Mouse (Mus musculus): Measurements from ENCODE around the gene Ddx28. TPM values are rescaled to one million over a fixed set of nuclear protein-coding genes. Genes with fewer than 3 reads are reported as not detected.

The Ddx28 gene
- polyA plus RNA-seq, 1 experiment = 11.4 TPM

- no peak for DNase-seq (ENCODE audit: extremely low spot score in 1 of 2, low spot score in 1 of 2)
Observed at GRCm38 (mm10) chr8:105971019-105971720, 40.5 kb downstream of the Ddx28 start.

GRCm38 (mm10) chr8:105969367-105969766 is 42.3 kb downstream of the Ddx28 start:
- no peak for DNase-seq (ENCODE audit: extremely low spot score in 1 of 2, low spot score in 1 of 2)

- no peak for DNase-seq (ENCODE audit: extremely low spot score in 1 of 2, low spot score in 1 of 2)
Observed at GRCm38 (mm10) chr8:105966692-105967311, 44.9 kb downstream of the Ddx28 start.

GRCm38 (mm10) chr8:105965905-105966341 is 45.8 kb downstream of the Ddx28 start, which contains the start of gene Slc12a4:
Gene Slc12a4, minus strand, starts transcription at chr8:105966097.
- no peak for DNase-seq (ENCODE audit: extremely low spot score in 1 of 2, low spot score in 1 of 2)

GRCm38 (mm10) chr8:105965266-105965904 is 46.3 kb downstream of the Ddx28 start:
- DNase-seq (ENCODE audit: extremely low spot score in 1 of 2, low spot score in 1 of 2) = no peak

- DNase-seq (ENCODE audit: extremely low spot score in 1 of 2, low spot score in 1 of 2) = no peak
Observed at GRCm38 (mm10) chr8:105964506-105965265, 47.0 kb downstream of the Ddx28 start.

GRCm38 (mm10) chr8:105961536-105961935 is 50.1 kb downstream of the Ddx28 start:
- DNase-seq (ENCODE audit: extremely low spot score in 1 of 2, low spot score in 1 of 2) = no peak

GRCm38 (mm10) chr8:105961101-105961500 is 50.6 kb downstream of the Ddx28 start:
- no peak for DNase-seq (ENCODE audit: extremely low spot score in 1 of 2, low spot score in 1 of 2)

Other genes starting within 250 kb of the Ddx28 start
- 24.2 and 28.5 TPM in 2 replicates for gene Ranbp10, start 184.5 kb downstream of the Ddx28 start, polyA plus RNA-seq (2012; rRNA removed)
- gene Tsnaxip1, start 184.2 kb downstream of the Ddx28 start, polyA plus RNA-seq (2012; rRNA removed) = 0.17 TPM in 1 of 2 replicates, not detected in the other
- 31.5 and 32.3 TPM in 2 replicates for gene Cenpt, start 158.6 kb downstream of the Ddx28 start, polyA plus RNA-seq (2012; rRNA removed)
- 47.0 and 47.1 TPM in 2 replicates for gene Thap11, start 156.8 kb downstream of the Ddx28 start, polyA plus RNA-seq (2012; rRNA removed)
- gene Nutf2, start 151.3 kb downstream of the Ddx28 start, polyA plus RNA-seq (2012; rRNA removed) = 79.7 and 94.9 TPM in 2 replicates
- gene Edc4, start 131.0 kb downstream of the Ddx28 start, polyA plus RNA-seq (2012; rRNA removed) = 71.6 and 78.3 TPM in 2 replicates
- 4.2 and 8.1 TPM in 2 replicates for gene Nrn1l, start 118.3 kb downstream of the Ddx28 start, polyA plus RNA-seq (2012; rRNA removed)
- gene Pskh1, start 111.4 kb downstream of the Ddx28 start, polyA plus RNA-seq (2012; rRNA removed) = 13.3 TPM in 2 replicates
- 4.5 and 4.9 TPM in 2 replicates for gene Ctrl, start 78.0 kb downstream of the Ddx28 start, polyA plus RNA-seq (2012; rRNA removed)
- gene Psmb10, start 73.4 kb downstream of the Ddx28 start, polyA plus RNA-seq (2012; rRNA removed) = 115 and 125 TPM in 2 replicates
- 75.1 and 75.6 TPM in 2 replicates for gene Lcat, start 68.5 kb downstream of the Ddx28 start, polyA plus RNA-seq (2012; rRNA removed)
- 24.9 and 28.3 TPM in 2 replicates for gene Slc12a4, start 45.8 kb downstream of the Ddx28 start, polyA plus RNA-seq (2012; rRNA removed)
- gene Dpep3, start 32.5 kb downstream of the Ddx28 start, polyA plus RNA-seq (2012; rRNA removed) = not detected in 2 replicates
- 27.1 and 28.5 TPM in 2 replicates for gene Dus2, start 20.5 kb downstream of the Ddx28 start, polyA plus RNA-seq (2012; rRNA removed)
- not detected in 2 replicates for gene Dpep2nb, start 5.9 kb downstream of the Ddx28 start, polyA plus RNA-seq (2012; rRNA removed)
- 7.7 TPM in 2 replicates for gene Nfatc3, start 47.0 kb upstream of the Ddx28 start, polyA plus RNA-seq (2012; rRNA removed)
- gene Esrp2, start 125.1 kb upstream of the Ddx28 start, polyA plus RNA-seq (2012; rRNA removed) = 0.21 and 0.24 TPM in 2 replicates
- gene Pla2g15, start 138.5 kb upstream of the Ddx28 start, polyA plus RNA-seq (2012; rRNA removed) = 17.6 and 17.7 TPM in 2 replicates
- gene Slc7a6, start 157.0 kb upstream of the Ddx28 start, polyA plus RNA-seq (2012; rRNA removed) = 30.3 and 31.7 TPM in 2 replicates
- 27.1 and 29.1 TPM in 2 replicates for gene Slc7a6os, start 199.1 kb upstream of the Ddx28 start, polyA plus RNA-seq (2012; rRNA removed)
- gene Prmt7, start 199.1 kb upstream of the Ddx28 start, polyA plus RNA-seq (2012; rRNA removed) = 28.3 and 33.4 TPM in 2 replicates